Mouse (Mus musculus) limb, embryonic 10.5 days (tissue): ENCODE measurements around the gene Psenen. TPM values are rescaled to one million over a fixed set of nuclear protein-coding genes. Genes with fewer than 3 reads are reported as not detected.

Source experiments
- DNase-seq: peaks from one replicate; pipeline ENCODE4 v3.0.0-alpha.2; 2017; ENCODE audit warnings: low spot score
- H3K27ac ChIP-seq: fragments of 300-500 bp; sonication (generic); 2 replicates; pipeline ENCODE4 v1.5.1; 2016; ENCODE audit warnings: mild to moderate bottlenecking
- H3K27me3 ChIP-seq: fragments of 300-500 bp; sonication (generic); 2 replicates; pipeline ENCODE4 v1.6.1; 2016; ENCODE audit warnings: low read depth, mild to moderate bottlenecking; ENCODE audit not compliant: poor library complexity, severe bottlenecking
- H3K36me3 ChIP-seq: fragments of 300-500 bp; sonication (generic); 2 replicates; pipeline ENCODE4 v1.6.1; 2016; ENCODE audit warnings: mild to moderate bottlenecking, moderate library complexity
- H3K4me1 ChIP-seq: fragments of 300-500 bp; sonication (generic); 2 replicates; pipeline ENCODE4 v1.6.1; 2016
- H3K4me3 ChIP-seq: fragments of 300-500 bp; sonication (generic); 2 replicates; pipeline ENCODE4 v1.5.1; 2016; ENCODE audit warnings: mild to moderate bottlenecking, moderate library complexity
- H3K9me3 ChIP-seq: fragments of 300-500 bp; sonication (generic); replicated peaks from 2 replicates; pipeline ENCODE4 v1.6.1; 2016; ENCODE audit warnings: mild to moderate bottlenecking
- WGBS: fragments of 180-500 bp; shearing (Covaris S2); methylation state at CpG from one replicate; pipeline ENCODE4 v1.1.7; 2016; 5-methylcytosine and 5-hydroxymethylcytosine counted together
- polyA plus RNA-seq: library from polyadenylated mRNA; unstranded; fragments of >200 nt; fragmentation: Nextera tagmentation; extraction: Ambion mirVana; gene quantifications from 2 replicates; pipeline ENCODE4 v1.2.1, GENCODE M21; 2016

The Psenen gene
- polyA plus RNA-seq = 120 and 121 TPM in 2 replicates

GRCm38 (mm10) chr7:30563117-30563905 lies at the start of gene Psenen, which contains the start of the genes U2af1l4 and Gm49396:
Gene Psenen (minus strand): TSS chr7:30563627.
Gene U2af1l4 (plus strand): TSS chr7:30563301.
Gene Gm49396 (plus strand): TSS chr7:30563344.
- H3K27ac ChIP-seq = peak within 1 kb of the TSS; percentile 93
- H3K27me3 ChIP-seq = no peaks in the 10 kb centered on the region
- peak; percentile 97 for DNase-seq
- H3K4me3 ChIP-seq = peak within 1 kb of the TSS; percentile 77
- H3K9me3 ChIP-seq = no peaks in the 10 kb centered on the region
- WGBS = under 1% methylated on average over 45 of the region's 45 CpGs
- H3K4me1 ChIP-seq = peaks cover 26% of the 10 kb centered on the region
- H3K36me3 ChIP-seq = peaks cover 38% of the 10 kb centered on the region

- Histone ChIP-seq H3K4me3 (no peak within 1 kb of the TSS), H3K4me1 (peaks cover 19% of the 10 kb centered on the region), H3K9me3 (no peaks in the 10 kb centered on the region), H3K27me3 (no peaks in the 10 kb centered on the region), H3K27ac (peak within 1 kb of the TSS; percentile 14; the same call in 1 of the 2 replicates), H3K36me3 (peaks cover 29% of the 10 kb centered on the region)
- 58% methylated on average over 8 of the region's 8 CpGs for WGBS
- DNase-seq = no peak
Measured at GRCm38 (mm10) chr7:30612654-30613402, 49.4 kb upstream of the Psenen start, which contains the start of gene Upk1a. Gene Upk1a (minus strand): TSS chr7:30612847.

- Histone ChIP-seq H3K36me3 (peaks cover 1% of the 10 kb centered on the region; the same call in 1 of the 2 replicates), H3K9me3 (no peaks in the 10 kb centered on the region), H3K4me3 (no peak overlapping the region), H3K4me1 (peaks cover 19% of the 10 kb centered on the region), H3K27me3 (no peaks in the 10 kb centered on the region), H3K27ac (no peak overlapping the region)
- no peak for DNase-seq
- 62% methylated on average over 7 of the region's 7 CpGs for WGBS
Measured at GRCm38 (mm10) chr7:30610043-30610442, 46.6 kb upstream of the Psenen start.

- Histone ChIP-seq H3K27ac (no peak overlapping the region), H3K4me3 (no peak overlapping the region), H3K36me3 (no peaks in the 10 kb centered on the region), H3K9me3 (no peaks in the 10 kb centered on the region), H3K27me3 (no peaks in the 10 kb centered on the region), H3K4me1 (peaks cover 19% of the 10 kb centered on the region)
- no peak for DNase-seq
- 51% methylated on average over 16 of the region's 16 CpGs for WGBS
Measured at GRCm38 (mm10) chr7:30608476-30608875, 45.0 kb upstream of the Psenen start.

GRCm38 (mm10) chr7:30607706-30608309 lies 44.4 kb upstream of the Psenen start:
- peak; percentile 67 for DNase-seq
- Histone ChIP-seq H3K36me3 (no peaks in the 10 kb centered on the region), H3K27me3 (no peaks in the 10 kb centered on the region), H3K4me3 (no peak overlapping the region), H3K4me1 (peaks cover 12% of the 10 kb centered on the region), H3K27ac (no peak overlapping the region), H3K9me3 (no peaks in the 10 kb centered on the region)
- WGBS = 31% methylated on average over 8 of the region's 8 CpGs

GRCm38 (mm10) chr7:30604944-30605343 lies 41.5 kb upstream of the Psenen start:
- DNase-seq = no peak
- Histone ChIP-seq H3K4me1 (peaks cover 6% of the 10 kb centered on the region), H3K9me3 (no peaks in the 10 kb centered on the region), H3K4me3 (no peak overlapping the region), H3K27ac (no peak overlapping the region), H3K27me3 (no peaks in the 10 kb centered on the region), H3K36me3 (no peaks in the 10 kb centered on the region)
- 87% methylated on average over 8 of the region's 8 CpGs for WGBS

- Histone ChIP-seq H3K27me3 (no peaks in the 10 kb centered on the region), H3K4me3 (no peak overlapping the region), H3K9me3 (no peaks in the 10 kb centered on the region), H3K36me3 (no peaks in the 10 kb centered on the region), H3K27ac (no peak overlapping the region), H3K4me1 (peaks cover 5% of the 10 kb centered on the region)
- 64% methylated on average over 8 of the region's 8 CpGs for WGBS
- no peak for DNase-seq
Measured at GRCm38 (mm10) chr7:30604424-30604823, 41.0 kb upstream of the Psenen start.

- peaks cover 5% of the 10 kb centered on the region; the same call in 1 of the 2 replicates for H3K4me1 ChIP-seq
- no peak for DNase-seq
- no peak overlapping the region for H3K4me3 ChIP-seq
- no peak overlapping the region for H3K27ac ChIP-seq
- H3K9me3 ChIP-seq = no peaks in the 10 kb centered on the region
- 12% methylated on average over 2 of the region's 3 CpGs for WGBS
- H3K27me3 ChIP-seq = no peaks in the 10 kb centered on the region
- H3K36me3 ChIP-seq = no peaks in the 10 kb centered on the region
Measured at GRCm38 (mm10) chr7:30602583-30602982, 39.2 kb upstream of the Psenen start.

GRCm38 (mm10) chr7:30600651-30601050 lies 37.2 kb upstream of the Psenen start:
- H3K27me3 ChIP-seq = no peaks in the 10 kb centered on the region
- no peaks in the 10 kb centered on the region for H3K36me3 ChIP-seq
- H3K27ac ChIP-seq = no peak overlapping the region
- peaks cover 5% of the 10 kb centered on the region; the same call in 1 of the 2 replicates for H3K4me1 ChIP-seq
- no peaks in the 10 kb centered on the region for H3K9me3 ChIP-seq
- H3K4me3 ChIP-seq = no peak overlapping the region
- 81% methylated on average over 7 of the region's 7 CpGs for WGBS
- DNase-seq = no peak

- H3K9me3 ChIP-seq = no peaks in the 10 kb centered on the region
- no peak overlapping the region for H3K27ac ChIP-seq
- H3K4me3 ChIP-seq = no peak overlapping the region
- H3K4me1 ChIP-seq = peaks cover 5% of the 10 kb centered on the region; the same call in 1 of the 2 replicates
- no peaks in the 10 kb centered on the region for H3K36me3 ChIP-seq
- DNase-seq = peak; percentile 75
- H3K27me3 ChIP-seq = no peaks in the 10 kb centered on the region
- WGBS = 4% methylated on average over 16 of the region's 16 CpGs
Measured at GRCm38 (mm10) chr7:30599933-30600353, 36.5 kb upstream of the Psenen start.

- Histone ChIP-seq H3K9me3 (no peaks in the 10 kb centered on the region), H3K27me3 (no peaks in the 10 kb centered on the region), H3K27ac (no peak within 1 kb of the TSS), H3K4me1 (peaks cover 5% of the 10 kb centered on the region; the same call in 1 of the 2 replicates), H3K36me3 (no peaks in the 10 kb centered on the region), H3K4me3 (no peak within 1 kb of the TSS)
- no peak for DNase-seq
- WGBS = 90% methylated on average over 12 of the region's 12 CpGs
Measured at GRCm38 (mm10) chr7:30598786-30599185, 35.4 kb upstream of the Psenen start, which contains the start of gene Zbtb32. Gene Zbtb32 (minus strand): TSS chr7:30598909.

GRCm38 (mm10) chr7:30596811-30597210 lies 33.4 kb upstream of the Psenen start:
- Histone ChIP-seq H3K9me3 (no peaks in the 10 kb centered on the region), H3K4me3 (no peak overlapping the region), H3K36me3 (no peaks in the 10 kb centered on the region), H3K4me1 (no peaks in the 10 kb centered on the region), H3K27me3 (no peaks in the 10 kb centered on the region), H3K27ac (no peak overlapping the region)
- 79% methylated on average over 5 of the region's 5 CpGs for WGBS
- DNase-seq = no peak
